Mouse (Mus musculus) heart, embryonic 12.5 days (tissue): ENCODE results near the gene 5430419D17Rik. TPM values are rescaled to one million over a fixed set of nuclear protein-coding genes. Genes with fewer than 3 reads are reported as not detected.

Source experiments
- ATAC-seq: fragments of 200-750 bp; cut with Nextera tagmentation; 2 replicates; pipeline ENCODE4 v1.8.0; 2017; ENCODE audit warnings: moderate TSS enrichment, moderate library complexity; ENCODE audit not compliant: insufficient number of reproducible peaks, low FRiP score
- H3K27ac ChIP-seq: fragments of 300-500 bp; sonication (generic); 2 replicates; pipeline ENCODE4 v1.5.1; 2016; ENCODE audit warnings: mild to moderate bottlenecking, moderate library complexity; ENCODE audit not compliant: poor library complexity, severe bottlenecking
- H3K27me3 ChIP-seq: fragments of 300-500 bp; sonication (generic); replicated peaks from 2 replicates; pipeline ENCODE4 v1.6.1; 2016; ENCODE audit warnings: mild to moderate bottlenecking, moderate library complexity
- H3K36me3 ChIP-seq: fragments of 300-500 bp; sonication (generic); 2 replicates; pipeline ENCODE4 v1.6.1; 2016; ENCODE audit warnings: mild to moderate bottlenecking, moderate library complexity
- H3K4me1 ChIP-seq: fragments of 300-500 bp; sonication (generic); replicated peaks from 2 replicates; pipeline ENCODE4 v1.6.1; 2016; ENCODE audit warnings: mild to moderate bottlenecking
- H3K4me2 ChIP-seq: fragments of 300-500 bp; sonication (generic); 2 replicates; pipeline ENCODE4 v1.6.1; 2016; ENCODE audit warnings: mild to moderate bottlenecking, moderate library complexity
- H3K4me3 ChIP-seq: fragments of 300-500 bp; sonication (generic); 2 replicates; pipeline ENCODE4 v1.5.1; 2016; ENCODE audit warnings: mild to moderate bottlenecking
- H3K9ac ChIP-seq: fragments of 300-500 bp; sonication (generic); 2 replicates; pipeline ENCODE4 v1.6.1; 2016; ENCODE audit warnings: mild to moderate bottlenecking, moderate library complexity
- H3K9me3 ChIP-seq: fragments of 300-500 bp; sonication (generic); replicated peaks from 2 replicates; pipeline ENCODE4 v1.6.1; 2016; ENCODE audit warnings: mild to moderate bottlenecking, moderate library complexity
- WGBS: fragments of 180-500 bp; shearing (Covaris S2); methylation state at CpG from one replicate; pipeline ENCODE4 v1.1.7; 2016; 5-methylcytosine and 5-hydroxymethylcytosine counted together
- polyA plus RNA-seq: library from polyadenylated mRNA; unstranded; fragments of >200 nt; fragmentation: Nextera tagmentation; extraction: Ambion mirVana; gene quantifications from 2 replicates; pipeline ENCODE4 v1.2.1, GENCODE M21; 2016

5430419D17Rik gene
- polyA plus RNA-seq, 1 experiment from 2014 or later = 0.27 TPM

GRCm38 (mm10) chr7:131187996-131188395 lies 13.8 kb downstream of the 5430419D17Rik start:
- no peaks in the 10 kb centered on the region for H3K4me1 ChIP-seq
- 87% methylated on average over 14 of the region's 14 CpGs for WGBS
- no peak overlapping the region for H3K9ac ChIP-seq
- H3K36me3 ChIP-seq = no peaks in the 10 kb centered on the region
- no peak overlapping the region for H3K4me3 ChIP-seq
- H3K9me3 ChIP-seq = no peaks in the 10 kb centered on the region
- 0 out of 2 replicates have a peak, but pooled peaks cover 6% of the 10 kb centered on the region for H3K27me3 ChIP-seq
- ATAC-seq = no peak
- H3K4me2 ChIP-seq = no peak overlapping the region
- H3K27ac ChIP-seq = no peak overlapping the region

- ATAC-seq = no peak
- 56% methylated on average over 5 of the region's 5 CpGs for WGBS
These were observed 48.9 kb downstream of the 5430419D17Rik start for GRCm38 (mm10) chr7:131223086-131223485.

GRCm38 (mm10) chr7:131236091-131236490 lies 61.9 kb downstream of the 5430419D17Rik start:
- Histone ChIP-seq H3K4me2 (no peak overlapping the region), H3K9me3 (no peaks in the 10 kb centered on the region), H3K4me1 (no peaks in the 10 kb centered on the region), H3K9ac (no peak overlapping the region), H3K36me3 (no peaks in the 10 kb centered on the region), H3K27ac (no peak overlapping the region), H3K27me3 (no peaks in the 10 kb centered on the region), H3K4me3 (no peak overlapping the region)
- no peak for ATAC-seq

More at GRCm38 (mm10) chr7:131223086-131223485, 48.9 kb downstream of the 5430419D17Rik start:
- Histone ChIP-seq H3K27me3 (peaks cover 4% of the 10 kb centered on the region; the same call in 1 of the 2 replicates), H3K4me1 (peaks cover 9% of the 10 kb centered on the region; the same call in 1 of the 2 replicates), H3K36me3 (no peaks in the 10 kb centered on the region), H3K4me2 (no peak overlapping the region), H3K27ac (no peak overlapping the region), H3K9me3 (no peaks in the 10 kb centered on the region), H3K9ac (no peak overlapping the region), H3K4me3 (no peak overlapping the region)

GRCm38 (mm10) chr7:131244993-131245392 lies 70.8 kb downstream of the 5430419D17Rik start:
- Histone ChIP-seq H3K36me3 (no peaks in the 10 kb centered on the region), H3K4me2 (no peak overlapping the region), H3K4me1 (no peaks in the 10 kb centered on the region), H3K27me3 (no peaks in the 10 kb centered on the region), H3K9me3 (0 out of 2 replicates have a peak, but pooled peaks cover 3% of the 10 kb centered on the region), H3K4me3 (no peak overlapping the region), H3K9ac (no peak overlapping the region), H3K27ac (no peak overlapping the region)
- 24% methylated on average over 1 of the region's 1 CpGs for WGBS
- no peak for ATAC-seq

GRCm38 (mm10) chr7:131256841-131257240 lies 82.6 kb downstream of the 5430419D17Rik start:
- Histone ChIP-seq H3K9ac (no peak overlapping the region), H3K9me3 (no peaks in the 10 kb centered on the region), H3K27ac (no peak overlapping the region), H3K36me3 (no peaks in the 10 kb centered on the region), H3K27me3 (no peaks in the 10 kb centered on the region), H3K4me1 (no peaks in the 10 kb centered on the region), H3K4me3 (no peak overlapping the region), H3K4me2 (no peak overlapping the region)
- ATAC-seq = no peak
- WGBS = 75% methylated on average over 5 of the region's 5 CpGs

GRCm38 (mm10) chr7:131257309-131257708 lies 83.1 kb downstream of the 5430419D17Rik start:
- no peak overlapping the region for H3K27ac ChIP-seq
- H3K4me2 ChIP-seq = no peak overlapping the region
- H3K9me3 ChIP-seq = no peaks in the 10 kb centered on the region
- no peaks in the 10 kb centered on the region for H3K27me3 ChIP-seq
- H3K36me3 ChIP-seq = no peaks in the 10 kb centered on the region
- H3K4me1 ChIP-seq = no peaks in the 10 kb centered on the region
- WGBS = 70% methylated on average over 1 of the region's 1 CpGs
- no peak overlapping the region for H3K9ac ChIP-seq
- no peak overlapping the region for H3K4me3 ChIP-seq
- no peak for ATAC-seq

DNA sequence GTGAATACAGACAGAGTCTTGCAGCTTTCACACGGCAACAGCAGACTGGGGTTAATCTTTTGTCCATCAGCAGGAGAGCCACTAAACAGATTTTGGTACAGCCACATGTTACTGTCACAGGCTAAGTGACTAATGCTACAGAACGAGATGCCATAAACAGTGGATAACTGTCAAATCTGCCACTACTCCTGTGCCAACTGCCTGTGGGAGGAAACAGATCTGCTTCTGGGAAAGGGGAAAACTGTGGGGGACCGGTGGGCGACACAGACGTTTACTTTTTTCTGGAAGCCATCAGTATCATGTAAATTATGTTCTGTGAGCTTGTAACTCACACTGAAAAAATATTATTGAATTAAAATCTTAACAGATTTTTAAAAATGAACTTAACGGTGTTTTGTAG lies 86.7 kb downstream of the 5430419D17Rik start:
- Histone ChIP-seq H3K9me3 (no peaks in the 10 kb centered on the region), H3K4me3 (no peak overlapping the region), H3K27ac (no peak overlapping the region), H3K36me3 (no peaks in the 10 kb centered on the region), H3K4me1 (no peaks in the 10 kb centered on the region), H3K27me3 (no peaks in the 10 kb centered on the region), H3K4me2 (no peak overlapping the region), H3K9ac (no peak overlapping the region)
- no peak for ATAC-seq
- 68% methylated on average over 6 of the region's 6 CpGs for WGBS

DNA sequence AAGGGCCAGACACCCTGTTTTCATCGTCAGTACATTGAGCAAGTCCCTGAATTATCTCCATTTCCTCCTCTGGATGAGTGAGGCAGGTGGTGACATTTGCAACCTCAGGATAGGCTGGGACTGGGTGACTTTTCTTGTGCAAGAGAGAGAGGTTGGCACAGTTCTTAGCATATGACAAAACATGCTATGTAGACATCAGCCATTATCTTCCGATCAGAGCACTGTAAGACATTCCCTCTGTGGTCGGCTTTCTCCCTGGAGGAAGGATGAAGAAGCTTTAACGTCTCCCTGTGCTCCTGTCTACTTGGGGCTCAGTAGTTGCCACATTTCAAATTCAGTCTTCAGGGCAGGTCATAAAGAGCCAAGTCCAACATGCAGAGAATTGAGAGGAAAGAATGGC lies 90.0 kb downstream of the 5430419D17Rik start:
- no peak for ATAC-seq
- H3K9me3 ChIP-seq = no peaks in the 10 kb centered on the region
- H3K27ac ChIP-seq = no peak overlapping the region
- H3K4me2 ChIP-seq = no peak overlapping the region
- no peak overlapping the region for H3K4me3 ChIP-seq
- 70% methylated on average over 4 of the region's 4 CpGs for WGBS
- H3K4me1 ChIP-seq = no peaks in the 10 kb centered on the region
- H3K36me3 ChIP-seq = no peaks in the 10 kb centered on the region
- no peak overlapping the region for H3K9ac ChIP-seq
- H3K27me3 ChIP-seq = no peaks in the 10 kb centered on the region

GRCm38 (mm10) chr7:131265851-131266250 lies 91.6 kb downstream of the 5430419D17Rik start:
- 67% methylated on average over 4 of the region's 4 CpGs for WGBS
- no peaks in the 10 kb centered on the region for H3K27me3 ChIP-seq
- no peak for ATAC-seq
- H3K9me3 ChIP-seq = no peaks in the 10 kb centered on the region
- no peaks in the 10 kb centered on the region for H3K36me3 ChIP-seq
- no peaks in the 10 kb centered on the region for H3K4me1 ChIP-seq
- no peak overlapping the region for H3K27ac ChIP-seq
- no peak overlapping the region for H3K4me2 ChIP-seq
- H3K9ac ChIP-seq = no peak overlapping the region
- H3K4me3 ChIP-seq = no peak overlapping the region

- ATAC-seq = no peak
These were observed 122.9 kb downstream of the 5430419D17Rik start for GRCm38 (mm10) chr7:131297151-131297550.

DNA sequence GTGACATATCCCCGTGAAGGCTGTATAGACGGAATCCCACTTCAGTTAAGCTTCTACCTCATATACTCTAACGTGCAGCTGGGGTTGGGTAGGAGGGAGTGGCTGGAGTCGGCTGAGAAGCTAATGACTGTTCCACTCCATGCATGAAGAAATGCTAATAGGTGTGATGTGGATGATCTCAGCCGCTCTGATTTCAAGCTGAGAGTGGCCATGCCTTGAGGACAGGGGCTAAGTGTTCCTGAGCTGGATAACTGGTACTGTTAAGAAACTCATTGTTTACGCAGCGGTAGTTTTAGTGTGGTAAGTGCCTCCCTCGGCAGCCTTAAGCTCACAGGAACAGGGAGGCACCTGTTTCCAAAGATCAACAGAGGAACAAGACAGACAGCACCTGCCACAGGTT lies 129.1 kb downstream of the 5430419D17Rik start:
- no peak overlapping the region for H3K9ac ChIP-seq
- 73% methylated on average over 8 of the region's 8 CpGs for WGBS
- no peak overlapping the region for H3K27ac ChIP-seq
- no peak overlapping the region for H3K4me3 ChIP-seq
- ATAC-seq = no peak
- no peaks in the 10 kb centered on the region for H3K4me1 ChIP-seq
- H3K4me2 ChIP-seq = no peak overlapping the region
- H3K36me3 ChIP-seq = no peaks in the 10 kb centered on the region
- no peaks in the 10 kb centered on the region for H3K27me3 ChIP-seq
- no peaks in the 10 kb centered on the region for H3K9me3 ChIP-seq

More at GRCm38 (mm10) chr7:131297151-131297550, 122.9 kb downstream of the 5430419D17Rik start:
- Histone ChIP-seq H3K36me3 (no peaks in the 10 kb centered on the region), H3K9ac (no peak overlapping the region), H3K4me3 (no peak overlapping the region), H3K9me3 (no peaks in the 10 kb centered on the region), H3K27me3 (no peaks in the 10 kb centered on the region), H3K27ac (no peak overlapping the region), H3K4me2 (no peak overlapping the region), H3K4me1 (no peaks in the 10 kb centered on the region)
- WGBS = 70% methylated on average over 8 of the region's 8 CpGs

DNA sequence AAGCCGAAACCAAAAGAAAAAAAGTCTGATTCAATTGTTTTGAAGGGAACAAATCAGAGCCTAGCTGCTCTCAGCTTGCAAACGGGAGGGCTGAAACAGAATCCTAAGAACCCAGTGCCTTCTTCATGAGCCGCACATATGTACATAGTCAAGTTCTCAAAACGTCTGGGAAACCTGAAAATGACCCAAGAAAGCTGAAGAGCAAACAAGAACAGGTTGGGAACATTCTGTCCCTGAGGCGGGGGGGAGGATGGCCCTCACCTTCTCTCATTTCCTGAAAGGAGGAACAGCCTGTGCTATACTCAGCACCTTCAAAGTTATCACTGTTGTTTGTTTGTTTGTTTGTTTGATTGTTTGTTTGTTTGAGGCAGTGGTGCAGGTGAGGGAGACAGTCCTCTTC lies 132.5 kb downstream of the 5430419D17Rik start:
- H3K9me3 ChIP-seq = no peaks in the 10 kb centered on the region
- H3K4me1 ChIP-seq = no peaks in the 10 kb centered on the region
- no peaks in the 10 kb centered on the region for H3K27me3 ChIP-seq
- H3K4me2 ChIP-seq = no peak overlapping the region
- no peaks in the 10 kb centered on the region for H3K36me3 ChIP-seq
- no peak for ATAC-seq
- WGBS = 73% methylated on average over 5 of the region's 5 CpGs
- H3K27ac ChIP-seq = no peak overlapping the region
- no peak overlapping the region for H3K4me3 ChIP-seq
- H3K9ac ChIP-seq = no peak overlapping the region
